Mouse (Mus musculus) urinary bladder, adult 2 months (tissue): ENCODE measurements at regions not wholly inside any gene's neighbourhood (a gene's known extent, or its start where the extent isn't known, plus 50 kb on each side); places are given as distances from the start of the nearest gene placed in this dataset.
"Not testable (repeated sequence)": the region's sequence is repeated elsewhere in the genome, so short reads cannot be mapped to it uniquely, and the experiment has no call there.

ENCODE experiments used
- DNase-seq: peaks from one replicate; pipeline ENCODE4 v3.0.0; 2022; ENCODE audit warnings: low spot score

DNA sequence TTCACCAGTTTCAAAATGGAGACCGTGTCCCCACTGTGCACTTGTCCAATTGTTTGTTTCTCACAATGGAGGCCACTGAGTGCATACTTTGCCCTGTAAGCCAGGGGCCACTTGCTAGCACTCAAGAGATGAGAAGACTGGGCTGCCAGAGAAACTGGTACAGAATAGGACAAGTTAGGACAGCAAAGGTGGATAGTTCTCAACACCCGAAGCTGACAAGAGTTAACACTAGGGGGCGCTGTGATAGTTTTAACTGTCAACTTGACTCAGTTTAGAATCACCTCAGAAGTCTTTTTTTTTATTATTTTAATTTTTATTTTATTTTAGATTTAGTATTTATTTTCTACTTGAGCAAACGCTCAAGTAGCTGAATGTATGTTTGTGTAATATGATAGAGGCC lies 188.2 kb upstream of the Asap2 start:
- not testable (repeated sequence) for DNase-seq

DNA sequence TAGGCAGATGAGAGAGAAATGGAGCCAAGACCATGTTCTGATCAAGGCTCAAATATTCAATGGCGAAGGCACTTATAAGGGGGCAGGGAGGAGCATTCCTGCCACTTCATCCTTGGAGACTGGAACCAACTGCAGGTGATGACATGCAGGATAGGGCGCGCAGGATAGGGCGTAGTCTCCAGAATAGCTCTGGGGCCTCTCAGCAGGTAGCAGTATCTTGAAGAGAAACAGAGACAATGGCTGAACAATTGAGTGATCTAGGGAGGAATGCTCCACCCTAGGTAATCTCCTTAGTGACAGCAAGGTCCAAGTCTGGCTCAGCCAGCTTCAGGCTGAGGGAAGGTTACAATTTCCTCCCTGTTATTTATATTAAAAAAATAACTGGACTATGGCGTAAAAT lies 184.8 kb upstream of the Asap2 start:
- DNase-seq: not testable (repeated sequence)

DNA sequence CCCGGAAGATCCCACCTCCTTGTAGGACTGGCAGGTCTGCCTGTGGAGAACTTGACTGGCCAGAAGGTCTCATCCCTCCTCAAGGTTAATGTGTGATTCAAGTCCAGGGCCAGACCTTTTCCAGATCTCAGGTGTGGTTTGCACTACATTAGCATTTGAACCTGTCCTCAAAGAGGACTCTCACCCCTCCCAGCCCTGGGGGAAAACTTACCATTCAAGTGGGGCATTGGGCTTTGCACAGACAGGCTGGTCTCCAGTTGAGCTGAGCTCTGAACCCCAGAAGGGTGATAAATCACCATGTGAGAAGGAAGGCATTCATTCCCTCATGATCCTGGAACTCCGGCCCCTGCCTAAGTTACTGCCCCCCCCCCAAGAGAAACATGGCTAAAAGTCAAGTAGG lies 183.6 kb upstream of the Asap2 start:
- DNase-seq: no peak

DNA sequence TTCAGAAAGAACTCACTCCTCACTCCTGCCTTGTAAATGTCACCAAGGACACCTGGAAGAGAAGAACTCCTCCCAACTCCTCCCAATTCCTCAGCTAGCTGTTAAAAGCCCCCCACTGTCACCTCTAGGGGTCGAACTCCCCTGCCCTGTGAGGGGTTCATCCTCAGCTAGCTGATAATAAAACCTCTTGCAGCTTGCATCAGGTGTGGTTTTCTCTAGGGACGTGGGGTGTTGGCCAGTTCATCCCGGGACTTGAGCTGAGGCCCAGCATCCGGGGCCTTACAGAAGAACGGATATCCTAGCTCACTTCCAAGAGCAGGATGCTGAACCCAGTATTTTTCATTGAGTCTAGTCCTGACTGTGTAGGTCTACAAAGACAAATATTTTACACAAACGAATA lies 176.4 kb upstream of the Asap2 start:
- not testable (repeated sequence) for DNase-seq

GRCm38 (mm10) chr12:20815121-20815520 lies 175.1 kb upstream of the Asap2 start:
- not testable (repeated sequence) for DNase-seq

- peak; percentile 59 for DNase-seq
Observed at GRCm38 (mm10) chr12:20815599-20815998, 174.7 kb upstream of the Asap2 start.

GRCm38 (mm10) chr12:20843661-20844320 lies 146.5 kb upstream of the Asap2 start:
- not testable (repeated sequence) for DNase-seq

DNA sequence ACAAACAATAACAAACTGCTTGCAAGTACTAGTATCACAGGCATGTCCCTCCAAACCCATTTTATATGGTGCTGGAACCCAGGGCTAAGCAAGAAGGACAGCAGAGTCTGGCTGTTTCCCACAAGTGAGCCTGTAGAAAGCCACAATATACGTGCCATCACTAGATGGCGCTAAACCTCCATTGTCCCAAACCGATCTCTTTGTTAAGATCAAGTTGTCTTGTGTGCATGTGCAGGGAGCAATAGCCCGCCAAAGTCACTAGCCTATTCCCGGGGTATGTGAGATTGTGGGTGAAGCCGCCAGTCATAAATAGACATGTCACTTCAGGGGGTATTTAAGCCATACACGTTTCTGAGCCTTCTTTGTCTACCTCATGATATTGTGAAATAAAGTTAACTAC lies 145.4 kb upstream of the Asap2 start:
- not testable (repeated sequence) for DNase-seq

DNA sequence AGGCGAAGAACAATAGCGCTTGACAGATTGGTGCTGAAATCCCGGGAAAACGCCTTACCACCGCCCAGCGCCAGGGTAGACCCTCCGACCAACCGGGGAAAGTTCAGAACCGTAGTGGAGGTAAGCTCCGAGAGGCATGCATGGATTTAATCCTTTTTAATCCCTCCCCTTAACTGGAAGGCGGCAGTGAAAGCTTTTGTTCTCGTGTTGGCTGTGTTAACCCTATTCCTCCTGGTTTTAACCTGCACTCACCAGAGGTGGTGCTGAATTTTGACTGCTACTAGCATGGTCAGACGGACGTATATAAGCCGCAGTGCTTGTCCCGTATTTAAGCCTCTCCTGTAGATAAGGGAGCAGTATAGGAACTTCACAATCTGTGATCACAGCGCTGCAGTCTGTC lies 145.0 kb upstream of the Asap2 start:
- no peak for DNase-seq

GRCm38 (mm10) chr12:20884104-20884503 lies 106.2 kb upstream of the Asap2 start:
- not testable (repeated sequence) for DNase-seq

DNA sequence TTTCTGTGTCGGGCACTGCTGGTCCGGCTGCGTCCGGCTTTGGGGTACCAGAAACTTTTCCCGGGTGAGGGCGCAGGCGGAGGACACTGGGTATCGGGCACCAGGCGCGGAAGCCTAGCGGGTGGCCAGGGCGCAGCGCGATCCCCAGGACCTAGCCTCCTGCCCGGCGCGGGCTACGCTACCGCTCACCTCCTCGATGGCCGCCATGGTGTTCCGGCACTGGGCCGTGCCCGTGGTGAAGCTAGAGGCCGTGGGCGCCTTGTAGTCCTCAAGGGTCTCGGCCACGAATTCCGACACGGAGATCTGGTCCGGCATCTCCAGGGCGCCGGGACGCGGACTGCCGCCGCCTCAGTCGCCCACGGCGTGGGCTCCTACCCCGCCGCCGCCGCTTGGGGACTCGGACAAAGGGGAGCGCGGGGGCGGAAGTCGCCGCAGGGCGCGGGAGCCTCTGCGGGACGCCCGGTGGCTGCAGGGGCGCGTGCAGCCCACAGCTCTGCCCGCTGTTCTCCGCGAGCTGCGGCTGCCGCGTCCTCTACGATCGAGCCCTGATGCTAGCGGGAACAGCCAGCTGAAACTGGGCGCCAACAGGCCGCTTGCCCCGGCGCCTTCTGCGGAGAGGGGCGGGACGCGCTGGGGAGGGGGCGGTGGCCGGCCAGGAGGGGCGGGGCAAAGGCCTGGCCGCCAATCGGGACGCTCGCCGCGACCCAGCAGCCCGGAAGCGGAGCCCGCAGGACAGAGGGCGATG lies 69.4 kb upstream of the Asap2 start:
- peak; percentile 59 for DNase-seq

DNA sequence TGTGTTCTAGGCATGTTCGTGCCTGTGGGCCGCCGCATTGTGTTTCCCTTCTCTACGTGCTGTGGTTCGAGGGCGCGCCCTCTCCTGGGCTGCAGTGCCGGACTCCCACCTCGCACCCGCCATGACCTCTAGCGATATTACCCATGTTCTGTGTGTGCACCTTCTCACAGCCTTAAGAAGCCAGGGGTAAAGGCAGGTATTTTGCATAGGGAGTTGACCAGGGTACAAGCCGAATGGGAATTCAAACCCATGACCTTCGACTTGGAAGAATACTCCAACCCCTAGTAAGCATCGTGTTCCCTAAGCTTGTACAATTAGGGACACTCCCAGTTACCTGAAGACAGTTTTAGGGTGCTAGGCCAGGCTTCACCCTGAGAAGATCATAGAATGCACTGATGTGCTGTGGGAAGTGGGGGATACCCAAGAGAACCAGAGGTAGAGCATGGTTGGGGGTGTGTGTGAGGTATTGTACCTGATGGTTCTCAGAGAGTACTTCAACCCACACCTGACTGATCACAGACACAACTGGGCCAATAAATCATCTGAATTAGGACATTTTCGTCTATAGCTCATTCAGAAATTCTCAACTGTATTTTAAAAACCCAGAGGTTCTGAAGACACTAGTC lies 68.7 kb upstream of the Asap2 start:
- not testable (repeated sequence) for DNase-seq

- DNase-seq: not testable (repeated sequence)
Observed at GRCm38 (mm10) chr12:20928966-20929365, 61.3 kb upstream of the Asap2 start.
